Mouse (Mus musculus): ENCODE results near the gene Spock2. TPM values are rescaled to one million over a fixed set of nuclear protein-coding genes. Genes with fewer than 3 reads are reported as not detected.

Spock2 gene
- polyA plus RNA-seq, 1 experiment: 0.03 TPM

- H3K4me1 ChIP-seq (ENCODE audit: control insufficient read depth): no peaks in the 10 kb centered on the region
- H3K36me3 ChIP-seq (ENCODE audit: control insufficient read depth): no peaks in the 10 kb centered on the region
- no peak for TF ChIP-seq GATA1 (IDR thresholded peaks at IDR 0.05; ENCODE audit: low read length)
- no peak for TF ChIP-seq TAL1 (IDR thresholded peaks at IDR 0.05; ENCODE audit: low read length)
- no peaks in the 10 kb centered on the region for H3K9me3 ChIP-seq (ENCODE audit: control insufficient read depth, low read length)
- no peak overlapping the region for H3K4me3 ChIP-seq (replicated peaks)
- peaks cover 49% of the 10 kb centered on the region for H3K27me3 ChIP-seq (ENCODE audit: control insufficient read depth)
Observed at GRCm38 (mm10) chr10:60113965-60114690, 8.1 kb downstream of the Spock2 start.

GRCm38 (mm10) chr10:60115345-60116185 lies 9.5 kb downstream of the Spock2 start:
- Histone ChIP-seq H3K4me3 (replicated peaks) (no peak overlapping the region), H3K27me3 (ENCODE audit: control insufficient read depth) (peaks cover 37% of the 10 kb centered on the region)
- TF ChIP-seq TAL1 (IDR thresholded peaks at IDR 0.05; ENCODE audit: low read length) (no peak), GATA1 (IDR thresholded peaks at IDR 0.05; ENCODE audit: low read length) (no peak)

GRCm38 (mm10) chr10:60116997-60117396 lies 11.0 kb downstream of the Spock2 start:
- H3K9me3 ChIP-seq (ENCODE audit: control insufficient read depth, low read length): no peaks in the 10 kb centered on the region
- H3K36me3 ChIP-seq (ENCODE audit: control insufficient read depth): no peaks in the 10 kb centered on the region
- no peak overlapping the region for H3K4me3 ChIP-seq (replicated peaks)
- no peaks in the 10 kb centered on the region for H3K4me1 ChIP-seq (ENCODE audit: control insufficient read depth)
- TF ChIP-seq GATA1 (IDR thresholded peaks at IDR 0.05; ENCODE audit: low read length): no peak
- TF ChIP-seq TAL1 (IDR thresholded peaks at IDR 0.05; ENCODE audit: low read length): no peak
- peaks cover 25% of the 10 kb centered on the region for H3K27me3 ChIP-seq (ENCODE audit: control insufficient read depth)

More at GRCm38 (mm10) chr10:60115345-60116185, 9.5 kb downstream of the Spock2 start:
- no peaks in the 10 kb centered on the region for H3K4me1 ChIP-seq (ENCODE audit: control insufficient read depth)
- H3K9me3 ChIP-seq (ENCODE audit: control insufficient read depth, low read length): no peaks in the 10 kb centered on the region
- H3K36me3 ChIP-seq (ENCODE audit: control insufficient read depth): no peaks in the 10 kb centered on the region

GRCm38 (mm10) chr10:60118464-60118863 lies 12.4 kb downstream of the Spock2 start:
- no peaks in the 10 kb centered on the region for H3K4me1 ChIP-seq (ENCODE audit: control insufficient read depth)
- H3K36me3 ChIP-seq (ENCODE audit: control insufficient read depth): no peaks in the 10 kb centered on the region
- H3K9me3 ChIP-seq (ENCODE audit: control insufficient read depth, low read length): no peaks in the 10 kb centered on the region
- no peak for TF ChIP-seq TAL1 (IDR thresholded peaks at IDR 0.05; ENCODE audit: low read length)
- TF ChIP-seq GATA1 (IDR thresholded peaks at IDR 0.05; ENCODE audit: low read length): no peak
- H3K27me3 ChIP-seq (ENCODE audit: control insufficient read depth): peaks cover 23% of the 10 kb centered on the region
- H3K4me3 ChIP-seq (replicated peaks): no peak overlapping the region

- no peak overlapping the region for H3K4me3 ChIP-seq (replicated peaks)
- H3K4me1 ChIP-seq (ENCODE audit: control insufficient read depth): no peaks in the 10 kb centered on the region; the same call in 1 of the 2 replicates
- peaks cover 13% of the 10 kb centered on the region for H3K27me3 ChIP-seq (ENCODE audit: control insufficient read depth)
- no peaks in the 10 kb centered on the region for H3K36me3 ChIP-seq (ENCODE audit: control insufficient read depth)
- no peaks in the 10 kb centered on the region for H3K9me3 ChIP-seq (ENCODE audit: control insufficient read depth, low read length)
- TF ChIP-seq TAL1 (IDR thresholded peaks at IDR 0.05; ENCODE audit: low read length) (no peak), GATA1 (IDR thresholded peaks at IDR 0.05; ENCODE audit: low read length) (no peak)
Observed at GRCm38 (mm10) chr10:60120630-60121029, 14.6 kb downstream of the Spock2 start.

GRCm38 (mm10) chr10:60124078-60124477 lies 18.1 kb downstream of the Spock2 start:
- Histone ChIP-seq H3K4me1 (ENCODE audit: control insufficient read depth) (peaks cover 4% of the 10 kb centered on the region), H3K27me3 (ENCODE audit: control insufficient read depth) (peaks cover 5% of the 10 kb centered on the region; the same call in 1 of the 2 replicates), H3K9me3 (ENCODE audit: control insufficient read depth, low read length) (no peaks in the 10 kb centered on the region), H3K36me3 (ENCODE audit: control insufficient read depth) (no peaks in the 10 kb centered on the region), H3K4me3 (replicated peaks) (no peak overlapping the region)
- TF ChIP-seq GATA1 (IDR thresholded peaks at IDR 0.05; ENCODE audit: low read length) (no peak), TAL1 (IDR thresholded peaks at IDR 0.05; ENCODE audit: low read length) (no peak)

DNA sequence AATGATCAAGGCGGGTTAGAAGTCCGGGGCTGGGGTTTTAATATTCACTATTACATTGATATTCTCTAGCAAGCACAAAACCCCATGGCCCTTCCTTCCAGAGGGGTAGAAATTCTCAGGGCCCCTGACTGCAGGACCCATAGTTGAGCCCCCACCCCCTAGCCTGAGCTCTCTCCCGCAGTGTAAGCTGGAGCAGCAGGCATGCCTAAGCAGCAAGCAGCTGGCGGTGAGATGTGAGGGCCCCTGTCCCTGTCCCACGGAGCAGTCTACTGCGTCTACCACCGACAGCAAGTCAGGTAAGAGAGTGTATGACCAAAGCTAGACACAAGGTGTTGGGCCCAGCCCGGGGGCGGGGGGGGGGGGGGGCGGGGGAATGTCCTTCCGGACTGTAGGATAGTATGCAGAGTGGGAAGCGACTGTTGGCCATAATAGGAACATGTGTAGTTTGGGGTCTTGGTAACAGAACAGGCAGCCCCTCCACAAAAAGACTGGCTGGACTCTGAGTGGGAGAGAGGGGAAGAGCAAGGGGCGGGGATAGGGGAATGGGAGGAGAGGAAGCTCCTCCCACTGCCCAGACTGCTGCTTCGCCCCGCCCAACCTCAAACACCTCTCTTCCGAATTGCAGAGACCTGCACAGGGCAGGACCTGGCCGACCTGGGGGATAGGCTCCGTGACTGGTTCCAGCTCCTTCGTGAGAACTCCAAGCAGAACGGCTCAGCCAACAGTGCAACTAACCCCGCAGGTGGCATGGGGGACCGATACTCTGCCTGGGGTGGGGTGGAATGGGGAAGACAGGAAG lies 19.7 kb downstream of the Spock2 start:
- Histone ChIP-seq H3K9me3 (ENCODE audit: control insufficient read depth, low read length) (no peaks in the 10 kb centered on the region), H3K36me3 (ENCODE audit: control insufficient read depth) (no peaks in the 10 kb centered on the region), H3K27me3 (ENCODE audit: control insufficient read depth) (peaks cover 2% of the 10 kb centered on the region; the same call in 1 of the 2 replicates), H3K4me3 (replicated peaks) (no peak overlapping the region), H3K4me1 (ENCODE audit: control insufficient read depth) (peaks cover 4% of the 10 kb centered on the region)
- TF ChIP-seq GATA1 (IDR thresholded peaks at IDR 0.05; ENCODE audit: low read length) (no peak), TAL1 (IDR thresholded peaks at IDR 0.05; ENCODE audit: low read length) (no peak)

- TF ChIP-seq TAL1 (IDR thresholded peaks at IDR 0.05; ENCODE audit: low read length) (no peak), GATA1 (IDR thresholded peaks at IDR 0.05; ENCODE audit: low read length) (no peak)
- H3K4me3 ChIP-seq (replicated peaks): no peak overlapping the region
- H3K36me3 ChIP-seq (ENCODE audit: control insufficient read depth): no peaks in the 10 kb centered on the region
- peaks cover 4% of the 10 kb centered on the region; the same call in 1 of the 2 replicates for H3K27me3 ChIP-seq (ENCODE audit: control insufficient read depth)
- no peaks in the 10 kb centered on the region for H3K9me3 ChIP-seq (ENCODE audit: control insufficient read depth, low read length)
- peaks cover 4% of the 10 kb centered on the region for H3K4me1 ChIP-seq (ENCODE audit: control insufficient read depth)
Observed at GRCm38 (mm10) chr10:60128287-60128686, 22.3 kb downstream of the Spock2 start.

Data from erythroblast, embryonic 14.5 days (primary cell).